In the genomic region with DNA sequence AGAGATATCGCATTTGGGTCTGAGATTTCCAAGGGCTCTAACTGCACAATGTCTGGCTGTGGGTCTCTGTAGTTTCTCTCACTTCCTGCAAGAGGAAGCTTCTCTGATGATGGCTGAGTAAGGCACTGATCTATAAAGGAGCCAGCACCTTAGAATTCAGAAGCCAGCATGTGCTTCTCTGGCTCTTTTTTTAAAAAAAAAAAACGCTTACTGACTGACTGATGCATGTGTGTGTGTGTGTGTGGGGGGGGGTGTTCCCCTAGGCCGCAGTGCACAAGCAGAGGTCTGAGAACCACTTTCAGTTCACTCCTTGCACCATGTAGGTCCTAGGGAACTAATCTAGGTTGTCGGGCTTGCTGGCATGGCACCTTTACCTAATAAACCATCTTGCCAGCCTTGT, we compare ENCODE assay signal across 21 mouse cellular contexts. TPM values are rescaled to one million over a fixed set of nuclear protein-coding genes. Genes with fewer than 3 reads are reported as not detected.
A peak's percentile ranks its signal among the peaks of the same experiment; 100 is the strongest.
DNase-seq lines count a peak whose midpoint lies in the region; ATAC-seq and TF ChIP-seq lines count a peak whose summit lies in the region.
"Had no signal": no experiment of that assay in that cellular context is flagged by ENCODE, and none has a peak within 500 bp of the region (broad histone marks: within the 10 kb centered on the region; RNA-seq: fewer than 3 reads in every experiment).

No protein-coding gene starts in this region.

- in situ Hi-C loops in ES-E14 (cut with MboI; ENCODE audit: low sequenced_read_pairs in 2 of 2, unreplicated experiment in 2 of 2), result no loop called here

- H3K4me3 ChIP-seq in heart, embryonic 16.5 days (ENCODE audit: low read length), result no peak overlapping the region
- H3K4me3 ChIP-seq in neural tube, embryonic 13.5 days, result no peak overlapping the region
- no peak overlapping the region; a peak in 1 of 4 replicates for H3K4me3 ChIP-seq in ES-E14 (ENCODE audit: insufficient read depth in 1 of 2, low read depth in 1 of 2, low read length in 2 of 2, poor library complexity in 1 of 2, severe bottlenecking in 1 of 2)
- H3K4me3 ChIP-seq in lung, postnatal 0 days (ENCODE audit: low read depth, low read length), result no peak overlapping the region
- H3K4me3 ChIP-seq: embryonic facial prominence, embryonic 13.5 days; myocyte; stomach, embryonic 15.5 days had no signal

- 48% methylated on average over 4 of the region's 4 CpGs for WGBS in heart, embryonic 16.5 days
- 78% methylated on average over 4 of the region's 4 CpGs for WGBS in neural tube, embryonic 13.5 days
- 56% methylated on average over 4 of the region's 4 CpGs for WGBS in lung, postnatal 0 days

- no peak for DNase-seq in heart, adult 11 months
- no peak for DNase-seq in neural tube, embryonic 10.5 days (ENCODE audit: extremely low spot score, low spot score)
- DNase-seq in ES-E14 (ENCODE audit: low read depth, low spot score), result no peak
- DNase-seq in thymus, postnatal 14 days, result peak; percentile 12
- no peak for DNase-seq in retina, postnatal 1 day
- DNase-seq in lung, postnatal 0 days (ENCODE audit: low spot score), result no peak
- DNase-seq: cerebellum, adult 9-11 months; kidney, adult 8-10 months; layer of hippocampus, postnatal 36 days; lung, embryonic 14.5 days; midbrain, embryonic 14.5 days; right cerebral cortex, adult 18-20 months had no signal

- H3K9ac ChIP-seq in heart, embryonic 16.5 days (ENCODE audit: low read length), result peak overlapping the region; percentile 45
- H3K9ac ChIP-seq in neural tube, embryonic 13.5 days, result 0 out of 2 replicates have a peak overlapping the region, but pooled peaks have one; percentile 17
- peak overlapping the region; percentile 44; the same call in 1 of the 2 replicates for H3K9ac ChIP-seq in ES-E14 (ENCODE audit: insufficient read depth, low read depth, low read length, poor library complexity, severe bottlenecking)
- H3K9ac ChIP-seq in lung, postnatal 0 days (replicated peaks; ENCODE audit: low read depth), result no peak overlapping the region
- H3K9ac ChIP-seq: embryonic facial prominence, embryonic 13.5 days; lung, embryonic 14.5 days; stomach, embryonic 15.5 days had no signal

- no peak for ATAC-seq in heart, embryonic 16.5 days (replicated peaks; ENCODE audit: extremely low read depth, insufficient read depth, low FRiP score)
- no peak for ATAC-seq in neural tube, embryonic 13.5 days (ENCODE audit: low read depth)
- ATAC-seq in lung, postnatal 0 days, result no peak
- ATAC-seq: hindbrain, postnatal 0 days had no signal

- no peaks in the 10 kb centered on the region for H3K9me3 ChIP-seq in heart, embryonic 16.5 days (replicated peaks; ENCODE audit: control insufficient read depth, low read length)
- no peaks in the 10 kb centered on the region for H3K9me3 ChIP-seq in neural tube, embryonic 13.5 days
- no peaks in the 10 kb centered on the region for H3K9me3 ChIP-seq in ES-E14 (ENCODE audit: control insufficient read depth, insufficient read depth, low read depth, low read length)
- no peaks in the 10 kb centered on the region for H3K9me3 ChIP-seq in lung, postnatal 0 days (ENCODE audit: low read length)
- H3K9me3 ChIP-seq: embryonic facial prominence, embryonic 13.5 days; stomach, embryonic 15.5 days had no signal

- H3K4me1 ChIP-seq in heart, embryonic 16.5 days (ENCODE audit: control insufficient read depth, insufficient read depth, low read length), result peaks cover 28% of the 10 kb centered on the region
- H3K4me1 ChIP-seq in neural tube, embryonic 13.5 days (replicated peaks), result peaks cover 30% of the 10 kb centered on the region
- peaks cover 17 to 21% of the 10 kb centered on the region in 2 experiments for H3K4me1 ChIP-seq in ES-E14 (ENCODE audit: control insufficient read depth in 2 of 2, insufficient read depth in 2 of 2, low read length in 2 of 2, poor library complexity in 1 of 2)
- 0 out of 2 replicates have a peak, but pooled peaks cover 2% of the 10 kb centered on the region for H3K4me1 ChIP-seq in lung, postnatal 0 days (ENCODE audit: insufficient read depth, low read depth, low read length)

- TF ChIP-seq EP300 in lung, postnatal 0 days (IDR thresholded peaks at IDR 0.05), result no peak

- peak overlapping the region; percentile 40 for H3K4me2 ChIP-seq in heart, embryonic 16.5 days (ENCODE audit: low read depth, low read length)
- no peak overlapping the region for H3K4me2 ChIP-seq in neural tube, embryonic 13.5 days
- H3K4me2 ChIP-seq in lung, postnatal 0 days (replicated peaks; ENCODE audit: low read depth, low read length), result no peak overlapping the region
- H3K4me2 ChIP-seq: embryonic facial prominence, embryonic 13.5 days; liver, embryonic 11.5 days; lung, embryonic 14.5 days; stomach, embryonic 15.5 days had no signal

- H3K27ac ChIP-seq in heart, embryonic 16.5 days (ENCODE audit: low read length), result peak overlapping the region; percentile 20; the same call in 1 of the 2 replicates
- no peak overlapping the region for H3K27ac ChIP-seq in neural tube, embryonic 13.5 days (replicated peaks)
- H3K27ac ChIP-seq in ES-E14 (ENCODE audit: insufficient read depth, low read depth, low read length, poor library complexity, severe bottlenecking), result no peak overlapping the region; the same call in 1 of the 2 replicates
- no peak overlapping the region for H3K27ac ChIP-seq in lung, postnatal 0 days (ENCODE audit: low read length)
- H3K27ac ChIP-seq: embryonic facial prominence, embryonic 13.5 days; hindbrain, postnatal 0 days; macrophage; stomach, embryonic 15.5 days had no signal

- H3K36me3 ChIP-seq in heart, embryonic 16.5 days (ENCODE audit: control insufficient read depth, insufficient read depth), result peaks cover 16% of the 10 kb centered on the region
- peaks cover 21% of the 10 kb centered on the region for H3K36me3 ChIP-seq in neural tube, embryonic 13.5 days
- H3K36me3 ChIP-seq in ES-E14 (ENCODE audit: control insufficient read depth, insufficient read depth, low read length, poor library complexity, severe bottlenecking), result peaks cover 2% of the 10 kb centered on the region
- H3K36me3 ChIP-seq in lung, postnatal 0 days (ENCODE audit: insufficient read depth, low read length), result no peaks in the 10 kb centered on the region

- H3K27me3 ChIP-seq in heart, embryonic 16.5 days (ENCODE audit: control insufficient read depth, insufficient read depth, low read length), result no peaks in the 10 kb centered on the region
- H3K27me3 ChIP-seq in neural tube, embryonic 13.5 days, result no peaks in the 10 kb centered on the region
- H3K27me3 ChIP-seq in lung, postnatal 0 days (replicated peaks; ENCODE audit: insufficient read depth, low read length), result no peaks in the 10 kb centered on the region
- H3K27me3 ChIP-seq: embryonic facial prominence, embryonic 13.5 days; stomach, embryonic 15.5 days had no signal

- no peak for TF ChIP-seq CTCF in lung, postnatal 0 days (IDR thresholded peaks at IDR 0.05)

TF ChIP-seq in ES-E14, 5 proteins besides CTCF, POLR2A, EP300 and RAD21:
- TF ChIP-seq ZC3H11A (IDR thresholded peaks at IDR 0.05; ENCODE audit: borderline replicate concordance, low read depth, low read length) (no peak), MAFK (IDR thresholded peaks at IDR 0.05; ENCODE audit: insufficient read depth, low read depth, low read length) (no peak), ZNF384 (IDR thresholded peaks at IDR 0.05; ENCODE audit: low read depth, low read length) (no peak), CHD2 (IDR thresholded peaks at IDR 0.05; ENCODE audit: low read depth, low read length) (no peak), HCFC1 (IDR thresholded peaks at IDR 0.05; ENCODE audit: borderline replicate concordance, insufficient read depth, low read length) (no peak)

RNA-seq across cellular contexts. Expression of gene Mzt1, which starts 4.5 kb away (rescaled TPM):
- 75.0 and 97.7 TPM in 2 replicates for polyA plus RNA-seq in heart, embryonic 16.5 days (2015; fragmentation: Nextera tagmentation; extraction: Ambion mirVana)
- 121 and 128 TPM in 2 replicates for polyA plus RNA-seq in neural tube, embryonic 13.5 days (2015; fragmentation: Nextera tagmentation; extraction: Ambion mirVana)
- 18.5 and 20.3 TPM in 2 replicates for total RNA-seq in ES-E14 (2012; rRNA removed)
- polyA plus RNA-seq in lung, postnatal 0 days (2015; fragmentation: Nextera tagmentation; extraction: Ambion mirVana), result 45.0 and 53.0 TPM in 2 replicates

RNA-seq across cellular contexts. Expression of gene Bora, which starts 4.6 kb away (rescaled TPM):
- 41.5 and 46.1 TPM in 2 replicates for polyA plus RNA-seq in heart, embryonic 16.5 days (2015; fragmentation: Nextera tagmentation; extraction: Ambion mirVana)
- polyA plus RNA-seq in neural tube, embryonic 13.5 days (2015; fragmentation: Nextera tagmentation; extraction: Ambion mirVana), result 18.3 and 23.9 TPM in 2 replicates
- 18.0 and 29.3 TPM in 2 replicates for total RNA-seq in ES-E14 (2012; rRNA removed)
- polyA plus RNA-seq in lung, postnatal 0 days (2015; fragmentation: Nextera tagmentation; extraction: Ambion mirVana), result 8.3 and 10.3 TPM in 2 replicates

RNA-seq across cellular contexts. Expression of gene Rpl36a-ps1, which starts 47.3 kb away (rescaled TPM):
- 4.4 TPM in 1 of 2 replicates, not detected in the other for polyA plus RNA-seq in heart, embryonic 16.5 days (2015; fragmentation: Nextera tagmentation; extraction: Ambion mirVana)
- 1.1 TPM in 1 of 2 replicates, not detected in the other for polyA plus RNA-seq in neural tube, embryonic 13.5 days (2015; fragmentation: Nextera tagmentation; extraction: Ambion mirVana)
- total RNA-seq in ES-E14 (2012; rRNA removed), result 24.3 and 51.0 TPM in 2 replicates
- polyA plus RNA-seq in lung, postnatal 0 days (2015; fragmentation: Nextera tagmentation; extraction: Ambion mirVana), result 1.2 and 2.0 TPM in 2 replicates
- total RNA-seq: gastrocnemius, adult 8-10 months; hindbrain, postnatal 0 days had no signal
- polyA plus RNA-seq: hindbrain, postnatal 0 days; midbrain, embryonic 14.5 days had no signal

RNA-seq across cellular contexts. Expression of gene Pibf1, which starts 57.8 kb away (rescaled TPM):
- 12.8 and 15.0 TPM in 2 replicates for polyA plus RNA-seq in heart, embryonic 16.5 days (2015; fragmentation: Nextera tagmentation; extraction: Ambion mirVana)
- 18.1 and 18.9 TPM in 2 replicates for polyA plus RNA-seq in neural tube, embryonic 13.5 days (2015; fragmentation: Nextera tagmentation; extraction: Ambion mirVana)
- total RNA-seq in ES-E14 (2012; rRNA removed), result 12.9 and 15.5 TPM in 2 replicates
- 11.2 and 11.6 TPM in 2 replicates for polyA plus RNA-seq in lung, postnatal 0 days (2015; fragmentation: Nextera tagmentation; extraction: Ambion mirVana)

RNA-seq across cellular contexts. Expression of gene Dis3, which starts 58.2 kb away (rescaled TPM):
- 17.1 and 18.3 TPM in 2 replicates for polyA plus RNA-seq in heart, embryonic 16.5 days (2015; fragmentation: Nextera tagmentation; extraction: Ambion mirVana)
- polyA plus RNA-seq in neural tube, embryonic 13.5 days (2015; fragmentation: Nextera tagmentation; extraction: Ambion mirVana), result 20.3 and 23.7 TPM in 2 replicates
- 42.4 and 45.2 TPM in 2 replicates for total RNA-seq in ES-E14 (2012; rRNA removed)
- polyA plus RNA-seq in lung, postnatal 0 days (2015; fragmentation: Nextera tagmentation; extraction: Ambion mirVana), result 8.2 and 9.3 TPM in 2 replicates
